Mouse (Mus musculus) CD4-positive helper T cell, adult 2 months (primary cell): ENCODE data around the gene Pcdh9.

Source experiments
- DNase-seq: peaks from one replicate; pipeline ENCODE4 v3.0.0-alpha.2; 2012; ENCODE audit warnings: low read depth, missing footprints, low spot score

Gene Pcdh9

GRCm38 (mm10) chr14:93794530-93794929, 95.9 kb downstream of the Pcdh9 start:
- no peak for DNase-seq

GRCm38 (mm10) chr14:93786234-93786633, 104.2 kb downstream of the Pcdh9 start:
- DNase-seq, result no peak

GRCm38 (mm10) chr14:93785031-93785430, 105.4 kb downstream of the Pcdh9 start:
- no peak for DNase-seq

- no peak for DNase-seq
Measured at GRCm38 (mm10) chr14:93762855-93763254, 127.6 kb downstream of the Pcdh9 start.

GRCm38 (mm10) chr14:93734077-93734673, 156.3 kb downstream of the Pcdh9 start:
- DNase-seq, result no peak

- DNase-seq, result no peak
Measured at GRCm38 (mm10) chr14:93725798-93726197, 164.7 kb downstream of the Pcdh9 start.

- DNase-seq, result no peak
Measured at GRCm38 (mm10) chr14:93719208-93719607, 171.3 kb downstream of the Pcdh9 start.

GRCm38 (mm10) chr14:93713250-93713935, 177.1 kb downstream of the Pcdh9 start:
- DNase-seq, result no peak

- no peak for DNase-seq
Measured at GRCm38 (mm10) chr14:93708651-93709050, 181.8 kb downstream of the Pcdh9 start.

GRCm38 (mm10) chr14:93701385-93702101, 188.9 kb downstream of the Pcdh9 start:
- DNase-seq, result no peak

- no peak for DNase-seq
Measured at GRCm38 (mm10) chr14:93700916-93701315, 189.6 kb downstream of the Pcdh9 start.

- DNase-seq, result no peak
Measured at GRCm38 (mm10) chr14:93684641-93685040, 205.8 kb downstream of the Pcdh9 start.

- DNase-seq, result no peak
Measured at GRCm38 (mm10) chr14:93675273-93676068, 215.0 kb downstream of the Pcdh9 start.

GRCm38 (mm10) chr14:93653986-93654757, 236.3 kb downstream of the Pcdh9 start:
- DNase-seq, result no peak

- no peak for DNase-seq
Measured at GRCm38 (mm10) chr14:93627241-93627640, 263.2 kb downstream of the Pcdh9 start.

- no peak for DNase-seq
Measured at GRCm38 (mm10) chr14:93624144-93624543, 266.3 kb downstream of the Pcdh9 start.

GRCm38 (mm10) chr14:93621211-93621610, 269.3 kb downstream of the Pcdh9 start:
- no peak for DNase-seq

- no peak for DNase-seq
Measured at GRCm38 (mm10) chr14:93607546-93607945, 282.9 kb downstream of the Pcdh9 start.

- DNase-seq, result no peak
Measured at GRCm38 (mm10) chr14:93599997-93600396, 290.5 kb downstream of the Pcdh9 start.

- no peak for DNase-seq
Measured at GRCm38 (mm10) chr14:93585432-93586024, 305.0 kb downstream of the Pcdh9 start.

GRCm38 (mm10) chr14:93564361-93564760, 326.1 kb downstream of the Pcdh9 start:
- DNase-seq, result no peak
